Mouse (Mus musculus) olfactory bulb, adult 2 months (tissue): ENCODE data around the gene Dnaic2.

Experiments
- CTCF ChIP-seq: fragments of 200-500 bp; IDR thresholded peaks from 2 replicates; pipeline ENCODE4 v1.5.1; 2012; ENCODE audit warnings: low read depth, mild to moderate bottlenecking, low read length, moderate library complexity; ENCODE audit not compliant: insufficient read depth
- POLR2A ChIP-seq: fragments of 200-500 bp; IDR thresholded peaks from 2 replicates; pipeline ENCODE4 v1.6.1; 2012; ENCODE audit warnings: mild to moderate bottlenecking, low read depth, low read length, moderate library complexity; ENCODE audit not compliant: insufficient read depth

GRCm38 (mm10) chr11:114692601-114693000 is 34.6 kb upstream of the Dnaic2 start:
- TF ChIP-seq CTCF (no peak), POLR2A (no peak)
